Mouse (Mus musculus) intestine, embryonic 16.5 days (tissue): ENCODE measurements around the gene Adamts9. TPM values are rescaled to one million over a fixed set of nuclear protein-coding genes. Genes with fewer than 3 reads are reported as not detected.

Source experiments
- ATAC-seq: fragments of 200-750 bp; cut with Nextera tagmentation; 2 replicates; pipeline ENCODE4 v1.8.0; 2017; ENCODE audit warnings: moderate TSS enrichment, moderate library complexity
- H3K27ac ChIP-seq: fragments of 300-500 bp; sonication (generic); 2 replicates; pipeline ENCODE4 v1.5.1; 2014; ENCODE audit warnings: mild to moderate bottlenecking, low read length
- H3K27me3 ChIP-seq: fragments of 300-500 bp; sonication (generic); replicated peaks from 2 replicates; pipeline ENCODE4 v1.6.1; 2014; ENCODE audit warnings: low read length, control low read depth, mixed read lengths; ENCODE audit not compliant: control insufficient read depth, insufficient read depth
- H3K36me3 ChIP-seq: fragments of 300-500 bp; sonication (generic); 2 replicates; pipeline ENCODE4 v1.6.1; 2014; ENCODE audit warnings: low read length, control low read depth; ENCODE audit not compliant: control insufficient read depth, insufficient read depth
- H3K4me1 ChIP-seq: fragments of 300-500 bp; sonication (generic); 2 replicates; pipeline ENCODE4 v1.6.1; 2014; ENCODE audit warnings: low read length, control low read depth, mixed read lengths; ENCODE audit not compliant: control insufficient read depth, insufficient read depth
- H3K4me2 ChIP-seq: fragments of 300-500 bp; sonication (generic); 2 replicates; pipeline ENCODE4 v1.6.1; 2014; ENCODE audit warnings: low read depth, low read length, control low read depth
- H3K4me3 ChIP-seq: fragments of 300-500 bp; sonication (generic); 2 replicates; pipeline ENCODE4 v1.5.1; 2014; ENCODE audit warnings: mild to moderate bottlenecking, low read length
- H3K9ac ChIP-seq: fragments of 300-500 bp; sonication (generic); 2 replicates; pipeline ENCODE4 v1.6.1; 2014; ENCODE audit warnings: low read depth, low read length
- H3K9me3 ChIP-seq: fragments of 300-500 bp; sonication (generic); 2 replicates; pipeline ENCODE4 v1.6.1; 2016; ENCODE audit warnings: low read length, control low read depth; ENCODE audit not compliant: control insufficient read depth
- WGBS: fragments of 180-500 bp; shearing (Covaris S2); extraction: QIAGEN DNeasy Blood & Tissue Kit; methylation state at CpG from one replicate; pipeline ENCODE4 v1.1.7; 2014; 5-methylcytosine and 5-hydroxymethylcytosine counted together
- polyA plus RNA-seq: library from polyadenylated mRNA; unstranded; fragments of >200 nt; fragmentation: Nextera tagmentation; extraction: Ambion mirVana; gene quantifications from 2 replicates; pipeline ENCODE4 v1.2.1, GENCODE M21; 2015

Gene Adamts9
- polyA plus RNA-seq, 1 experiment from 2014 or later: 9.4 TPM

DNA sequence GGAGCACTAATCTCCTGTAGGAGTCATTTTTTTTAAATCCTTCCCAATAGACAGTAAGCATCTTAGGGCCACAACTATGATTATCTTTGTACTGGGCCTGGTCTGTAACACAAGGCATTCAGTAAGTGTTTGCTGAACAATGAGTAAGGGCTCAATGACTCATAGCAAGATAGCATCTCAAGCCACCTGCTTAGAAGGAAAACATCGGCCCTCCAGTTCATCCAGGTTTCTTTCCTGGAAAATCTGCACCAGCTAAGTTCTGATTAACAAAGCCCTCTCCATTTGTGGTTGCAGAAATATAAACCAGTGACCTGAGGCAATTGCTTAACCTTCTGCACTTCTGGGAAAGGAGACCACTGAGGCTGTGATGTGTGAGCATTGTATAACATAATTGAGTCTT lies 39.3 kb downstream of the Adamts9 start:
- Histone ChIP-seq H3K27me3 (no peaks in the 10 kb centered on the region), H3K4me1 (no peaks in the 10 kb centered on the region), H3K9ac (no peak overlapping the region), H3K4me2 (no peak overlapping the region), H3K36me3 (0 out of 2 replicates have a peak, but pooled peaks cover 4% of the 10 kb centered on the region), H3K4me3 (no peak overlapping the region), H3K9me3 (no peaks in the 10 kb centered on the region), H3K27ac (no peak overlapping the region)
- ATAC-seq: no peak
- 57% methylated on average over 1 of the region's 1 CpGs for WGBS

DNA sequence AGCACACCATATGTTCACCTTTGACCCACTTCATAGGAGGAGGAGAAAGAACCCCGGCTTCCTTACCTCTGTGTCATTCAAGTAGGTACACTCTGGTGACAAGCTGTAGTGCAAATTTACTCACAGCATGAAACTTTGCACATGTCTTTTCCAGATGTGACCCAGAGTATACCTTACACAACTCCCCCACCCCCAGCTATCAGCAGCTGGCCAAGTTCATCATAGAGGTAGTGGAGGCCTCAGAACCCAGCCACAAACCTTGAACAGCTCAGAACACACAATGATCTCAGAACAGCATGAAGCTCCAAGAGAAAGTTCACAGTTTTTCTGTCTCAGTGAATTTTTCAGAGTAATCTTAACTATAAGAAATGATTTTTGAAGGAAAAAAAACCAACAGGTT lies 51.8 kb downstream of the Adamts9 start:
- no peaks in the 10 kb centered on the region for H3K4me1 ChIP-seq
- H3K4me2 ChIP-seq: no peak overlapping the region
- H3K36me3 ChIP-seq: no peaks in the 10 kb centered on the region
- 58% methylated on average over 1 of the region's 1 CpGs for WGBS
- ATAC-seq: no peak
- no peak overlapping the region for H3K4me3 ChIP-seq
- no peaks in the 10 kb centered on the region for H3K27me3 ChIP-seq
- no peaks in the 10 kb centered on the region for H3K9me3 ChIP-seq
- no peak overlapping the region for H3K27ac ChIP-seq
- H3K9ac ChIP-seq: no peak overlapping the region

DNA sequence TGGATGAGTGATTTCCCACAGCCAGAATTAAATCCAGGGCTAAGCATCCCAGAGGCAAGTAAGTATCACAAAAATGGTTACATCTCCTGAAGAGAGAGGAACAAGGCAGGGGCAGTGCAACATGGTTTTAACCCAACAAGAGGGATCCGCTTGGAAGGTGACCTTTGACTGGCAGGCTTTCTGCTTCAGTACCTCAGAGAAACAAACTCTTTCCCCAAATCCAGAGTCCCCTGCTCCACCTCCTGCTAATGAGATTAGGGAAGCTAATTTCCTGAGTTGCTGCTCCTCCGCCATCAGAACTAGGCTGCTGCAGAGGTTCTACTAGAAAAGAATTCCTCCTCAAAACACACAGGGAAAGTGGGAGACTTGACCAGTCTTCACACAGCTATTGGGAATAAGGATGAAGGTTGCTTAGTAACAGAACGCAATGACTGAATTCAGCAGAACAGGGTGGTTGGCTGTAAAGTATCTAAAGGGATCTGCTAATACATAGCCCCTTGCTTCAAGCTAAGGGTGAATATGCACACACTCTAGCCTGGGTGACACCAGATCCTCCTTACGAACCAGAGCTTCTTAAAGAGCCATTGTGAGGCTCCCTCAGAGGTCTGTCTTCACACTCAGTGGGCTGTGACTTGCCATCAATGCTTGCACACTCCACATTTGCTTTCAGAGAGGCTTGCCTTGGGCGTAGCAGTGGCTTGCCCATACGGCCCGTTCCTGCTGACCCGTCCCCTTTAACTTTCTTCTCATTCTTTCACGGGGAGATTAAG lies 60.0 kb downstream of the Adamts9 start:
- Histone ChIP-seq H3K4me3 (no peak overlapping the region), H3K4me1 (no peaks in the 10 kb centered on the region), H3K9me3 (no peaks in the 10 kb centered on the region), H3K4me2 (no peak overlapping the region), H3K36me3 (peaks cover 2% of the 10 kb centered on the region; the same call in 1 of the 2 replicates), H3K9ac (no peak overlapping the region), H3K27ac (no peak overlapping the region), H3K27me3 (no peaks in the 10 kb centered on the region)
- no peak for ATAC-seq
- 74% methylated on average over 9 of the region's 9 CpGs for WGBS

DNA sequence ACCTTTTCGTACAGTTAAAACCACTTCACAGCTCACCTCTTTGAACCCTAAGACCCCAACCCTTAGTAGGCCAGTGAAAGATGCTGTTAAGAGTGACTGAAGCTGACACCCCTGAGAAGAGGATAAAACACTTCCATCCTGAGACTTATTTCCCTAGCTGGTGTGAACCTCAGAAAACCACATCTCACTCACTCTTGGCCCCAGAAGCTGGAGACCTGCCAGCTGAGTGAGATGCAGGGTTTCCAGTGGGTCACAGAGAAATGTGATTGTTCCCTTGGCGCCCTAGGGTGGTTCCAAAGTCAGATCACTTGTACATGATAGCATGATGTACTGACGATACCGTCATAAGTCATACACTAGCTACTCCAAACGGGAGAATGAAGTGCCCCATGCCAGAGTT lies 60.8 kb downstream of the Adamts9 start:
- Histone ChIP-seq H3K4me1 (no peaks in the 10 kb centered on the region), H3K4me3 (no peak overlapping the region), H3K4me2 (no peak overlapping the region), H3K36me3 (peaks cover 2% of the 10 kb centered on the region; the same call in 1 of the 2 replicates), H3K9ac (no peak overlapping the region), H3K9me3 (no peaks in the 10 kb centered on the region), H3K27me3 (no peaks in the 10 kb centered on the region), H3K27ac (no peak overlapping the region)
- WGBS: 75% methylated on average over 5 of the region's 5 CpGs
- ATAC-seq: no peak

DNA sequence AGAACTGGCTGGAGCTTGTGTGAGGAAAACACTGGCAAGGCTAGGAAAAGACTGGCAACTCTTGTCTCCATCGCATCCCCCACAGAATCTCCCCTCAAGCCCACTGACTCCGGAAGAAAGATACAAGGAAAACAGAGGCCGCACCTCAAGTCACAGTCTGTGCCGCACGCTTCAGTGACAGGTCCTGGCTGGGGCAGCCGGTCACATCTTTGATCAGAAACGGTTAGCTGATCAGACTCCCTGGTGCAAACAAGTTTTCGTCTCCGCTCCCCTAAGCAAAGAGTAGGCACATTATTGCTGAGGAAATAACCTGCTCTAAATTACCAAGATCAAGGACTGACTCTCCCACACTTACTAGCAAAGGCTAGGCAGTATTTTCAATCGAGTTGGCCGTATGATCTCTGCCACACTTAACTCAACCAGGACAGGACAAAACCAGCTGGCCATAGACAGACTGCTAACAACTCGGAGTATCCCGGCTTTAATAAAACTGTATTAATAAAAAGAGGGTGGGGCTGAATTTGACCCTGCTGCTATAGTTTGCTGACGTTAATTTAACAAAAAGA lies 63.5 kb downstream of the Adamts9 start:
- no peak overlapping the region for H3K4me2 ChIP-seq
- H3K27me3 ChIP-seq: no peaks in the 10 kb centered on the region
- no peaks in the 10 kb centered on the region for H3K9me3 ChIP-seq
- H3K27ac ChIP-seq: no peak overlapping the region
- H3K36me3 ChIP-seq: peaks cover 2% of the 10 kb centered on the region; the same call in 1 of the 2 replicates
- WGBS: 86% methylated on average over 14 of the region's 14 CpGs
- H3K4me1 ChIP-seq: no peaks in the 10 kb centered on the region
- no peak overlapping the region for H3K4me3 ChIP-seq
- ATAC-seq: no peak
- H3K9ac ChIP-seq: no peak overlapping the region

DNA sequence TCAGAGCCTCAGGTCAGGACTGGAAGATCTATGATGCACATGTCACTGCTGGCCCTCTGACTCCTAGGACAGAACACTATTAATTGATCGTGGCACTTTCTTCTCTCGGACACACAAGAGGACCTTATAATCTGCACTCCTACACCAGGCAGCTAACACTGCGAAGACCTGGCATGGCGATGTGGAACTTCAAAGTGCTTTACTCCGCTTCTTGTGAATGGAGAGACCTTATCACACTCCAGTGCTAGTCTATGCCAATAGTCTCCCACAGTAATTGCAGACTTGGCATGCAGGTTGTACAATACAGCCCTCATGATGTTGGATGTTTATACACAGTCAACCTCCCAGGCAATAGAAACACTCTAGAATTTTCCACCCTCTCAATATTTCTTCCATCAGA lies 64.5 kb downstream of the Adamts9 start:
- Histone ChIP-seq H3K9me3 (no peaks in the 10 kb centered on the region), H3K4me3 (no peak overlapping the region), H3K4me2 (no peak overlapping the region), H3K9ac (no peak overlapping the region), H3K27me3 (no peaks in the 10 kb centered on the region), H3K4me1 (no peaks in the 10 kb centered on the region), H3K36me3 (no peaks in the 10 kb centered on the region; the same call in 1 of the 2 replicates), H3K27ac (no peak overlapping the region)
- ATAC-seq: no peak
- WGBS: 92% methylated on average over 5 of the region's 5 CpGs

DNA sequence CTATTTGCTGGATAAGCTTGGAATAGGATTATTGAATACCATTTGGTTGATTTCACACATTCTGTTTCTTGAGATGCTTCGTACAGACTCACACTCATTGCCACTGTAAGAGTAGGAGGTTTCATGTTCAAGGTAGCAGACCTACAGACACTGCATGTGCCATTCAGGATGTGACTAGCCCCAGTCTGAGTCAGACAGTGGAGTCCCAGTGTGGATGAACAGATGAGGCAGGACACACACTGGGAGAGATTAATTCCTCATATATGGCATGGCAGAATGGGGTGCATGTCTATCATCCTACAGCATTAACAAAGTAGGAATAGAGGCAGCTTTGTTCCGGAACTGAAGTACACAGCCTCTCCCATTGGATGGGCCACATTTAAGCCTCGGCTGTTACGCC lies 66.1 kb downstream of the Adamts9 start:
- no peaks in the 10 kb centered on the region for H3K4me1 ChIP-seq

DNA sequence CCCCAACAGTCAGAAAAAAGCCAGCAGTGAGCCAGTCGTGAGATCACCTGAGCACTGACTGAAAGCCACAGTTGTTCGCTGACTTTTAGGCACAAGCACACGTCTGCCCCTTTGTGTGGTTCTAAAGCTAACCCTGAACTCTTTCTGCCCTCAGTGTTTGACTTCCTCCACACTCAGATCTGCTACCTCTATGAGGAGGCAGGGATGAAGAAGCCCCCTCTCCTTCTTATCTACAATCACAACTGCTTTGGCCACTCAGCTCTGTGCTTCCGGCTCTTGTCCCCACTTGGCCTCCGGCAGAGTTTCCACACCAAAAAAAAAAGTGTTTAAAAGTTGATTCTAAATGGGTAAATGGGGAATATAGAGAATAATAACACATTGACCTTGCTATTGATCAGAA lies 67.2 kb downstream of the Adamts9 start:
- H3K36me3 ChIP-seq: no peaks in the 10 kb centered on the region
- WGBS: 71% methylated on average over 5 of the region's 5 CpGs
- H3K9me3 ChIP-seq: no peaks in the 10 kb centered on the region
- H3K27me3 ChIP-seq: no peaks in the 10 kb centered on the region
- ATAC-seq: no peak
- no peak overlapping the region for H3K9ac ChIP-seq
- H3K4me3 ChIP-seq: no peak overlapping the region
- H3K27ac ChIP-seq: no peak overlapping the region
- H3K4me1 ChIP-seq: no peaks in the 10 kb centered on the region
- H3K4me2 ChIP-seq: no peak overlapping the region

More for the DNA sequence above, 66.1 kb downstream of the Adamts9 start:
- Histone ChIP-seq H3K9me3 (no peaks in the 10 kb centered on the region), H3K27me3 (no peaks in the 10 kb centered on the region), H3K9ac (no peak overlapping the region), H3K4me3 (no peak overlapping the region), H3K4me2 (no peak overlapping the region), H3K27ac (no peak overlapping the region), H3K36me3 (no peaks in the 10 kb centered on the region)
- WGBS: 94% methylated on average over 4 of the region's 4 CpGs
- no peak for ATAC-seq

DNA sequence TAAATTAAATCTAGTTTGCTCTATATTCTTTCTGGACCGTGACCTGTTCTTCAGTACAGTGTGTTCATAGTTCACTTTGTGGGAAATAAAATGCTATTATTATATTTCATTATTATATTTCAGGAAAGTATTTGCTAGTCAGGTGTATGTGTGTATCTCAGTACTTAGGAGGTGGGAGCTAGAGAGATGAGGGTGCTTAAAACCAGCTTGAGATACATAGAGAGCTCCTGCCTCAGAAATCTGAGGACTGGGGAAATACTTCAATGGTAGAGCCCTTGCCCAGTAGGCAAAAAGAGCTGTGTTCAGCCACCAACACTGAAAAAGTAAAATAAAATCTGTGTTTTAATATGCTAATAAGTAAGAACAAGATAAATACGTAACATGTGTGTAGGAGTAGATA lies 68.0 kb downstream of the Adamts9 start:
- Histone ChIP-seq H3K4me1 (no peaks in the 10 kb centered on the region), H3K36me3 (no peaks in the 10 kb centered on the region), H3K27ac (no peak overlapping the region), H3K4me3 (no peak overlapping the region), H3K9me3 (no peaks in the 10 kb centered on the region), H3K9ac (no peak overlapping the region), H3K4me2 (no peak overlapping the region), H3K27me3 (no peaks in the 10 kb centered on the region)
- 84% methylated on average over 2 of the region's 2 CpGs for WGBS
- ATAC-seq: no peak
